Mouse (Mus musculus): ENCODE data around the gene Plxna2.

Plxna2 gene

GRCm38 (mm10) chr1:194622677-194623076 lies 4.7 kb downstream of the Plxna2 start:
- no peak for DNase-seq (ENCODE audit: low read depth, low spot score)

GRCm38 (mm10) chr1:194623641-194624040 lies 5.6 kb downstream of the Plxna2 start:
- DNase-seq (ENCODE audit: low read depth, low spot score): no peak

- no peak for DNase-seq (ENCODE audit: low read depth, low spot score)
These were observed 6.4 kb downstream of the Plxna2 start for GRCm38 (mm10) chr1:194624411-194624810.

DNA sequence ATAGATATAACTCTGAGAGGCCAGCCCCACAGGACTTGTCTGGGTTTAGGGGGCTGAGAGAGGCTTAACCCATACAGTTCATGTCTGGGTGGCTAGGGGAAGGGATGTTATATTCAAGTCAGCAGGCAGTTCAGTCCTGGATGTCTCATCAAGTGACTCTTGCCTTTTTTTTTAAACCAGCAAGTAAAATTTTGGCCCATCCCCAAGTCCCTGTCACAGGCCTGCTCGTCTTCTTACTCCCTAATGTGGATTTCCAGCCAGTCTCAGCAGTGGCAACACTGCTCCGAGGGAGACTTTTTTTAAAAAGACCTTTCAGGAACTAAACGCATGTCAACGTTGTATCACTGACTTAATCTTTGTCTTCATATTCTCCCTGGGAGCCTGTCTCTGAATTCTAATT lies 7.0 kb downstream of the Plxna2 start:
- no peak for DNase-seq (ENCODE audit: low read depth, low spot score)

GRCm38 (mm10) chr1:194626109-194626508 lies 8.1 kb downstream of the Plxna2 start:
- DNase-seq (ENCODE audit: low read depth, low spot score): no peak

- DNase-seq (ENCODE audit: low read depth, low spot score): no peak
These were observed 9.3 kb downstream of the Plxna2 start for GRCm38 (mm10) chr1:194627286-194627685.

DNA sequence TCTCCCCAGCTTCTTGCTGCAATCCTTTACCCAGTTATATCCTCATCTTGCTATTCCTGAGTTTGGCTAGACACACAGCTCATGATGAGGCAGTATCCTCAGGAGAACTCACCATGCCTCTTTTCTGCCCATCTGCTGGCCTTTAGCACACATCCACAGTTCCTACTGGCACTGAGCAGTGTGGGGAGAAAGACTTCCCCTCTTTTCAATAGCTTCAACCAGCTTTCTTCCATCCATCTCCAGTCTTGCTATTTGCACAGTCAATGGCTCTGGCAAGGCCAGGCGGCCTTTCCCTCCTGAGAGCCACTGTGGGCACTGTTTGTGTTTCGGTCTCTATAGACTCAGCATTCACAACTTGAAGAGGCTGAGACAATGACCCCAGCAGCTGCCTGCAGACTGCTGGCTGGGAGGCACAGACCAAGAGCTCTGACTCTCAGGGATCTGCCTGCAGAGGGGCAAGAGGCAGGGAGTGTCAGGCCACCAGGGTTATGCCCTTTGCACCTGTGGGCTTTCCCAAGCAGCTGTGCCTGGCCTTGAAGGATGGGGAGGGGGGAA lies 11.2 kb downstream of the Plxna2 start:
- no peak for DNase-seq (ENCODE audit: low read depth, low spot score)

- DNase-seq (ENCODE audit: low read depth, low spot score): no peak
These were observed 12.6 kb downstream of the Plxna2 start for GRCm38 (mm10) chr1:194630498-194631056.

DNA sequence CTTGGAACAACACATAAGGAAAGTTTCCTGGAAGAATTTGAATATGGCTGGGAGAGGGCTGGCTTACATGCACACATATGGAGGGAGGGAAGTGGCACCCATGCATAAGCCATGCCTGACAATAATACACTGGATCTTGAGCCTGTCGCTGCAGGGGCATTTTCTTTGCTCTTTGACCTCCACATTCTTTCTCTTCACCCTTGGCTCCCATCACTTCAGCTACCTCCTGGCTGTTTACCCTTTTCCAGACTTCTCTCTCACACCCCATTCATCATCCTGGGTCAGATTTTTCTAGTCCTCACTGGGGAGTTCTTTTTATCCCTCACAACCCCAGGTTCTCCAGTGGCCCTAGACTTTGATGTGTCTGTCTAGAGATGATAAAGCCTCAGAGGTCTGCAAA lies 13.6 kb downstream of the Plxna2 start:
- DNase-seq (ENCODE audit: low read depth, low spot score): no peak

DNA sequence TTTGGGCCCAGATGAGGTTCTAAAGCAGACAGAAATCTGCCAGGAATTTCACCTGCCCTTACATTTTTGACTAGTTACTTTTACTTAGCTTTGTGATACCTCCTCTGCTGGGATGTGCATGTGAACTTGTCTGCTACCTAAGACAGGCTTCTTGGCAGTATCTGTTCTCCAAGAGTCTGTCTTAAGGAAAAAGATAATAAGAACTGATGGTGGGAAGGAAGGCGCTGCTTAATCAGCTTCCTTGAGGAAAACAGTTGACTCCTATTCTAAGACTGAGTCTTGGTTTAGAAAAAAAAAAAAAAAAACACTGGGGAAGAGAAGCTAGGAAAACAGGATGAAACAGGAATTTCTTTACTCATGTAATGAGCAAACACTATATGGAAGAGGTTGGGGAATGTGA lies 14.0 kb downstream of the Plxna2 start:
- DNase-seq (ENCODE audit: low read depth, low spot score): no peak

DNA sequence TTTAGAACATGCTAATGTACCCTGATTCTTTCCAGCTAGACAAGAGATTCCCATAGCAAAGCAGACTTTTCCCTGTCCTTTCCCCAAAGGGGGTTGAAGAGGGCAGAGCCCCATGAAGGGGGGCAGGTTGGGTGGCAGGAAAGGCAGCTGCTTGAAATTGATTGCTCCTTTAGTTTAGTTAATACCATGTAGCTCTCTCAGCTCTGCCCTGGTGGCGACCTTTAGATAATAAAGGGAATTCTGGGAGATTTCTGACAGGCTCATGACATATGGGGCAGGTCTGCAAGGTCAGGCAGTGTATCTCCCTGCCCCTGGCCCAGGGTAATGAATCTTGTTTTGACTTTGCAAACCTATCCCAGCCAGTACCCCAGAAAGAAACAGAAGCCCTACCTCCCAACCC lies 17.4 kb downstream of the Plxna2 start:
- DNase-seq (ENCODE audit: low read depth, low spot score): no peak

DNA sequence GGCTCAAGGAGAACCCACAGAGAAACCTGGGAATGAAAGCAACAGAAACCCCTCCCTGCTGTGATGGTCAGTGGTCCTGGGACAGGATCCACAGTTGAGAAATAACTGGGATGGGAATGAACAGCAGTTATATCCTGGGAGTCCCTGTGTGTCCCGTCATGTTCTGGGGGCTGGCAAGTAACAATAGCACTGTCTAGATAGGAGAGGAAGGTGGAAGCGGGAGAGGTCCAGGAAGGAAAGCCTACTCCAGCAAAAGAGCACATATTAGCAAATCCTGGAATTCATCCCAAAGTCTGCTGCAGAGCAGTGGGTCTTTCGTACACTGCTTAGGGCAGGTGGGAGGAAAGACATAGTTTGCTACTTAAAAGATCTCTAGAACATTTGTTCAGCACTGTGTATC lies 17.9 kb downstream of the Plxna2 start:
- no peak for DNase-seq (ENCODE audit: low read depth, low spot score)

DNA sequence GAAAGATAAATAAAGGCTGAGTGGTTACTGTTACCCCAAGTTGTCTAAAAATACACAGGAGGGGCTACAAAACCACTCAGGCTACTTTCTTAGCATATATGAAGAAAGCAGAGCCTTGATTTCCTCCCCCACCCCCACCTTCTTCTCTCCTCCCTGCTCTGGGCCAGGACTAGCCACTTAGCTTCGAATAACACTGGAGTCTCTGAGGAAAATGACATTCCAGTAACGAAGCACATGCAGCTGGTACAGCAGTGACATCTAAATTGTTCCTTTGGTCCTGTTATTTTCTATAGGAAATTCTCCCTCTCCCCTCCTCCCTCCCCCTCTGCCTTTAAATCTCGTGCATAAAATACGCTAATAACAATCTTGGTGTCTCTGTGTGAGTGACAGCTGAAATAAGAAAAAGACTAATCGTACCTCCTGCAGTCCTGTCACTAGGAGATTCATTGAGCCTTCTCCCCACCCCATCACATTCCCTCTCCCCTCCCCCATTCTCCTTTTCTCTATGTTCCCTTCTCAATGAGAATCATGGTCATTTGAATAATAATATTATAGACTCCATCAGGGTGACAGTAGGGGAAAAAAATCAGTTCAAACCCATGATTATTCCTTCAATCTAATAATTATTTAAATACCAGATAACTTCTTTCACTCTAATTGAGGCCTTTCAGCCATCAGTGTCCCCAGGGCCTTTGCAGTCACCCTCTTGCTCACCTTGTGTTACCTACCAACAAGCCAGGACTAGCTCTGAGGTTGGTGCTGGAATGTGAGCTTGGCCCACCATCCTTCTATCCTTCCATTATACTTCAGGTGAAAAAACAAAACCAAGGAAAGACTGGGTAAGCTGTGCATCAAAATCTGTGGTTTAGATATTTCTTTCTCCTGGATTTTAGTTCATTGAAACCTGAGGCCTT lies 19.6 kb downstream of the Plxna2 start:
- no peak for DNase-seq (ENCODE audit: low read depth, low spot score)

DNA sequence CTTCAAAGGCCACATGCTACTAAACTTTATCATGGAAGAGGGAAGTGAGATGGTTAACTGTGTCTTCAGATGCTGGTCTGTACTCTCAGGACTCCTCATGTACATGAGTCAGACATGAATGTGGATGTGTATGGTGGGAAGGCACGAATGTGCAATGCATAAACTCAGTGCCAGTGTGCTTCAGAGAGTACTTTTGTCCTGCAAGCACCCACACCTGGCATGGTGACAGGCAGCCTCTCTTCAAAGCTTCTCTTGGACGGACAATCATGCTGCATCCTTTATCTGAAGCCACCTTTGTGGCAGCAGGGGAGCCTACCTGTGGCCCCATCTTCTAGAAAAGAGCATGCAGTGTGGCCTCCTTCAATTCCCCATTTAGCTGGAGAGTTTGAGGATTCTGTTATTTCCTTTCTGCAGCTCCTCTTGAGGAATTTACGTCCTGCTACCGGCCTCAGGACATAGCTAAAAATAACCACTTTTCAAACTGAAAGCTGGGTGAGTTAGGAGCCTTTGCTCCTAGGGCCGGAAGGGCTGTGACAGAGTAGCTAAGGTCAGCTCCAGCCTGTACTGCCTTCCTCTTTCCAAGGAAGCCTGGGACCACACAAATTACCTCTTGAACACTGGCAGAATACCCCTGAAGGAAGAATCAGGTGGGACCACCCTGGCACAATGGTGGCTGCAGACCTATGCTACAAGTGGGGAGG lies 23.7 kb downstream of the Plxna2 start:
- no peak for DNase-seq (ENCODE audit: low read depth, low spot score)

DNA sequence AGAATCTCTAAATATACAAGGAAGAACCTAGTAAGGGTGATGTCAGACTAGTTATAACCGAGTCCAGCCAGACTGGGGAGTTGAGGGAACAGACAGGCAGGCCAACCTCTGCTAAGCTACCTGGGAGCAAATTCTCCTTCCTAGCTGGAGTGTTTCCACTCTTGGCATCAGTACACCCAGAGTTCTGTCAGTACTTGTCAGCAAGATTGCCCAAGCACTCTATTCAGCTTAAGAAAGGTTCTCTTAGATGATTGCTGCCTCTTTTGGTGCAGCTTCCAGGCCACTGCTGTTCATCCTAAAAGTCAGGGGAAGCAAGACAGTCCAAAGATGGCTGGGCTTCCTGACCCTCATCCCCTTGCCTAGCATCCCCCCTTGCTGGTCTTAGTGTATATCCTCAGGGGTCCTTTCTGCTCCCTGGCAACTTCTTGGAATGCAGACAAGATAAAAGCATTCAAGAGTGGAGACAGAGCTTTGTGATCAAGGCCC lies 24.3 kb downstream of the Plxna2 start:
- no peak for DNase-seq (ENCODE audit: low read depth, low spot score)

DNA sequence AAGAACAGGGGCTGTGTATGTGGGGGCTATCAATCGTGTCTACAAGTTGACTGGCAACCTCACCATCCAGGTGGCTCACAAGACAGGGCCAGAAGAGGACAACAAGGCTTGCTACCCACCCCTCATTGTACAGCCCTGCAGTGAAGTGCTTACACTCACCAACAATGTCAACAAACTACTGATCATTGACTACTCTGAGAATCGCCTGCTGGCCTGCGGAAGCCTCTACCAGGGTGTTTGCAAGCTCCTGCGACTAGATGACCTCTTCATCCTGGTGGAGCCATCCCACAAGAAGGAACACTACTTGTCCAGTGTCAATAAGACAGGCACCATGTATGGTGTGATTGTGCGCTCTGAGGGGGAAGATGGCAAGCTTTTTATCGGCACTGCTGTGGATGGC lies 25.9 kb downstream of the Plxna2 start:
- DNase-seq (ENCODE audit: low read depth, low spot score): no peak

DNA sequence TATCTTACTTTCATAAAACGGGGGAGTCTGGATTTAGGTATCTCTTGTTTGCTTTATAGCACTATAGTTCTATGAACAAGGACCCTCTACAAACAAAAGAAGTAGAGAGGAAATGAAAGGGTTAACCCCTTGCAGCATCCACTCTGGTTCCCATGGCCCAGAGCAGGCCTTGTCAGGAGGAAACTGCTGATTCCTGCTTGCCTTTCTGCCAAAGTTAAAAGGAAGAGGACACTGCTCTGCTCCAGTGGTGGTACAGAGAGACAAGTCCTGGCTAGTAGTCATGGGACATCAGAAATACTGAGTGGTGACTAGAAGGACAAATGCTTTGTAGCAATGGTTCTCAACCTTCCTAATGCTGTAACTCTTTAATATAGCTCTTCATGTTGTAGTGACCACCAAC lies 27.9 kb downstream of the Plxna2 start:
- no peak for DNase-seq (ENCODE audit: low read depth, low spot score)

DNA sequence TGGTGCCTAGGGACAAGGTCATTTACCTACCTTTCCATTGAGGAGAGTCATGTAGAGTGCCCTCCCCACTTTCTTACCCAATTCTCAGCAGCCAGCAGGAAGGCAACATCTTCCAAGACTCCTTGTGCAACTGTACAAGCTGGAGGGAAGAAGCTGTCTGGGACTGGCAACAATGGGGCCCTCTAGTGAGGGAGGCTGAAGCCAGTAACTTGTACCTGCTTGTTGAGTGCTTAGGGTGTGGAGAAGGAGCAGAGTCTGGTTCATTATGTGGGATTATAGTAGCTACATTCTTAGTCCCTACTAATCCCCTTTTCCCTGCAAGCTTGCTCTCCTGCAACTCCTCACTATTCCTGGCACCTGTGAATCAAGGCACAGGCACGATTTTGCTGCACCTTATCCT lies 32.1 kb downstream of the Plxna2 start:
- no peak for DNase-seq (ENCODE audit: low read depth, low spot score)

GRCm38 (mm10) chr1:194650566-194650965 lies 32.5 kb downstream of the Plxna2 start:
- DNase-seq (ENCODE audit: low read depth, low spot score): no peak

DNA sequence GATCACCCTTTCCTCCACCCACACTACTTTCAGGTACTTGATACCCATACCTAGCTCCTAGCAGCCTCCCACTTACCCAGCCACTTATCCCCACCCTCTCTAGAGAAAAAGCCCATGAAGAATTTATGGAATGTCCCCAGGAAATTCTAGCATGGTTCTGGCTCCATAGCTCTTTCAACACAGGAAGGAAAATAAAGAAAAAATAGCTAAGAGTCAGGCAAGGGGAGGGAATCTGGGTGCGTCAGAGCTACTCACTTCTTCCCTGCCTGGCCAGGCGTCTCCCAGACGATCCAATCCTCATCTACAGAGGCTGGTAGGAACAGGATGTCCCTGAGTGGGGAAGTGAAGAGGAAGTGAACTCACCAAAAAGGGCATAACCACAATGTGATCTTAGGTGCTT lies 34.0 kb downstream of the Plxna2 start:
- no peak for DNase-seq (ENCODE audit: low read depth, low spot score)

GRCm38 (mm10) chr1:194658459-194659160 lies 40.6 kb downstream of the Plxna2 start:
- DNase-seq (ENCODE audit: low read depth, low spot score): no peak
